Mouse (Mus musculus) myocyte (in vitro differentiated cells): ENCODE data around the gene Rorc. TPM values are rescaled to one million over a fixed set of nuclear protein-coding genes. Genes with fewer than 3 reads are reported as not detected.

Source experiments
- H3K27me3 ChIP-seq: one replicate; pipeline ENCODE4 v1.6.1; 2011; ENCODE audit not compliant: control insufficient read depth, insufficient read depth, insufficient read length
- H3K36me3 ChIP-seq: one replicate; pipeline ENCODE4 v1.6.1; 2011; ENCODE audit not compliant: control insufficient read depth, insufficient read depth
- H3K4me2 ChIP-seq: one replicate; pipeline ENCODE4 v1.6.1; 2011; ENCODE audit warnings: low read depth, control low read depth
- H3K4me3 ChIP-seq: one replicate; pipeline ENCODE4 v1.5.1; 2011; ENCODE audit warnings: mild to moderate bottlenecking, control low read depth, moderate library complexity
- H3K79me2 ChIP-seq: one replicate; pipeline ENCODE4 v1.6.1; 2011; ENCODE audit not compliant: control insufficient read depth, insufficient read depth
- H3ac ChIP-seq: one replicate; pipeline ENCODE4 v1.6.1; 2011; ENCODE audit not compliant: control insufficient read depth, insufficient read length
- CEBPB ChIP-seq: IDR thresholded peaks from 2 replicates; pipeline ENCODE4 v1.6.1; 2011; ENCODE audit warnings: mild to moderate bottlenecking, moderate library complexity; ENCODE audit not compliant: poor library complexity, insufficient read depth, severe bottlenecking
- E2F4 ChIP-seq: IDR thresholded peaks from one replicate; pipeline ENCODE4 v1.6.1; 2011; ENCODE audit warnings: mild to moderate bottlenecking, control low read depth, moderate library complexity; ENCODE audit not compliant: insufficient read depth
- MAX ChIP-seq: IDR thresholded peaks from one replicate; pipeline ENCODE4 v1.6.1; 2011; ENCODE audit warnings: low read depth, mild to moderate bottlenecking, control low read depth
- MYOD1 ChIP-seq, 3 experiments: IDR thresholded peaks; one replicate each; pipeline ENCODE4 v1.6.1; 2011; ENCODE audit warnings: control low read depth in 2 of 3, low read depth in 2 of 3, mild to moderate bottlenecking in 2 of 3, moderate library complexity in 1 of 3; ENCODE audit not compliant: insufficient read length in 2 of 3, control insufficient read depth in 1 of 3
- MYOG ChIP-seq, 3 experiments: IDR thresholded peaks; one replicate each; pipeline ENCODE4 v1.6.1; 2011; ENCODE audit warnings: control low read depth in 2 of 3, low read depth in 2 of 3, mild to moderate bottlenecking in 2 of 3; ENCODE audit not compliant: insufficient read length in 2 of 3, control insufficient read depth in 1 of 3, insufficient read depth in 1 of 3
- POLR2A ChIP-seq: IDR thresholded peaks from one replicate; pipeline ENCODE4 v1.6.1; 2011; ENCODE audit warnings: low read depth, mild to moderate bottlenecking, control low read depth, moderate library complexity; ENCODE audit not compliant: insufficient read length
- POLR2AphosphoS2 ChIP-seq: IDR thresholded peaks from one replicate; pipeline ENCODE4 v1.6.1; 2011; ENCODE audit warnings: low read depth, control low read depth; ENCODE audit not compliant: insufficient read length
- REST ChIP-seq: IDR thresholded peaks from one replicate; pipeline ENCODE4 v1.6.1; 2011; ENCODE audit warnings: mild to moderate bottlenecking, control low read depth, moderate library complexity; ENCODE audit not compliant: insufficient read depth, insufficient read length
- SRF ChIP-seq: IDR thresholded peaks from one replicate; pipeline ENCODE4 v1.6.1; 2011; ENCODE audit warnings: low read depth; ENCODE audit not compliant: control insufficient read depth, insufficient read length
- TCF12 ChIP-seq: IDR thresholded peaks from one replicate; pipeline ENCODE4 v1.6.1; 2011; ENCODE audit warnings: mild to moderate bottlenecking, control low read depth; ENCODE audit not compliant: poor library complexity, insufficient read depth, severe bottlenecking
- TCF3 ChIP-seq: IDR thresholded peaks from one replicate; pipeline ENCODE4 v1.6.1; 2011; ENCODE audit warnings: low read depth, control low read depth; ENCODE audit not compliant: insufficient read length
- USF1 ChIP-seq: IDR thresholded peaks from one replicate; pipeline ENCODE4 v1.6.1; 2011; ENCODE audit warnings: low read depth, mild to moderate bottlenecking, control low read depth, moderate library complexity
- polyA plus RNA-seq: library from polyadenylated mRNA; unstranded; fragments of >200 nt; fragmentation: generic; extraction: Trizol; gene quantifications from one replicate; pipeline ENCODE4 v1.2.1, GENCODE M21; 2012; ENCODE audit warnings: missing spikeins

Gene Rorc
- polyA plus RNA-seq, 1 experiment = 0.26 TPM

DNA sequence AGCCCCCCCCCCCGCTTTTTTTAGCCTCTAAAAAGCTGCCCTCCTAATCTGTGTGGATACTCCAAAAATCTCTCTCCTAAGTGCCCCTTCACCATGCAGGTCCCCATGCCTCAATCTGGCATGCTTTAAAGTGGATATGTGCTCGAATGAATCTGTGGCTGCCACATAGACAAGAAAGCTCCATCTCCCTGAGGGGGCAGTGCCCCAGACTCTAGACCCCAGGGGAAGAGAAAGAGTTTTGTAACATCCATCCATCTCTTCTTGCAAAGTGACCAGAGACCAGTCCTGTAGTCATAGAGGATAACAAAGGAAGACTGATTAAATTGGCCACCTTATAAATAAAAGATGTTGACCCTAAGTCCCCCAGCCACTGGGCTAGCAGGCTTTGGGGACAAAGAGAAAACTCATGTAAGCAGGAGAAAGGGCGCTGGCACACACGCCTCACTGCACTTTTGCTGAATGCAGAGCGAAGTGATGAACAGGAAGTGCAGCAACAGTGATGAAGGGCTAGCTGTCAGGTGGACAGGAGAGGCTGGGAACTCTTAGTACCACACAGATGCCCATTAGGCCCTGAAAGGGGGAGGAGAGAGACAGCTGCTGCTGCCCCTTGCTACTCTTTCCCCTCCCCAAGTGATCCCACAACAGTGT is 27.2 kb downstream of the Rorc start:
- H3K79me2 ChIP-seq = no peaks in the 10 kb centered on the region
- H3K4me2 ChIP-seq = no peak overlapping the region
- no peaks in the 10 kb centered on the region for H3K36me3 ChIP-seq
- TF ChIP-seq E2F4 = no peak
- no peak for TF ChIP-seq POLR2A
- no peak for TF ChIP-seq CEBPB
- no peak for TF ChIP-seq TCF12
- no peak for TF ChIP-seq USF1
- no peak for TF ChIP-seq MAX
- no peak for TF ChIP-seq SRF
- no peak for TF ChIP-seq TCF3
- no peak for TF ChIP-seq POLR2AphosphoS2
- no peak for TF ChIP-seq MYOG (IDR thresholded peaks at IDR 0.05; ENCODE audit: control insufficient read depth in 1 of 3, insufficient read depth in 1 of 3, insufficient read length in 2 of 3, low read depth in 2 of 3)
- TF ChIP-seq REST = no peak
- TF ChIP-seq MYOD1 (IDR thresholded peaks at IDR 0.05; ENCODE audit: control insufficient read depth in 1 of 3, insufficient read length in 2 of 3, low read depth in 2 of 3) = no peak
- peaks cover 51% of the 10 kb centered on the region for H3K27me3 ChIP-seq
- H3K4me3 ChIP-seq = no peak overlapping the region
- no peak overlapping the region for H3ac ChIP-seq

DNA sequence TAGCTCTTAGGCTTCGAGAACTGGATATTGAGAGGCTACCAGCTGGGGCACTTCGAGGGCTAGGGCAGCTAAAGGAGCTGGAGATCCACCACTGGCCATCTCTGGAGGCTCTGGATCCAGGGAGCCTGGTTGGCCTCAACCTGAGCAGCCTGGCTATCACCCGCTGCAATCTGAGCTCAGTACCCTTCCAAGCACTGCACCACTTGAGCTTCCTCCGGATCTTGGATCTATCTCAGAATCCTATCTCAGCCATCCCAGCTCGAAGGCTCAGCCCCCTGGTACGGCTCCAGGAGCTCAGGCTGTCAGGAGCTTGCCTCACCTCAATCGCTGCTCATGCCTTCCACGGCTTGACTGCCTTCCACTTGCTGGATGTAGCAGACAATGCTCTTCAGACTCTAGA is 29.9 kb downstream of the Rorc start:
- Histone ChIP-seq H3K79me2 (no peaks in the 10 kb centered on the region), H3K36me3 (no peaks in the 10 kb centered on the region), H3ac (no peak overlapping the region), H3K27me3 (peaks cover 42% of the 10 kb centered on the region), H3K4me3 (no peak overlapping the region), H3K4me2 (no peak overlapping the region)
- TF ChIP-seq REST (no peak), TCF12 (no peak), MYOG (IDR thresholded peaks at IDR 0.05; ENCODE audit: control insufficient read depth in 1 of 3, insufficient read depth in 1 of 3, insufficient read length in 2 of 3, low read depth in 2 of 3) (no peak), USF1 (no peak), POLR2AphosphoS2 (no peak), CEBPB (no peak), E2F4 (no peak), POLR2A (no peak), TCF3 (no peak), SRF (no peak), MYOD1 (IDR thresholded peaks at IDR 0.05; ENCODE audit: control insufficient read depth in 1 of 3, insufficient read length in 2 of 3, low read depth in 2 of 3) (no peak), MAX (no peak)

DNA sequence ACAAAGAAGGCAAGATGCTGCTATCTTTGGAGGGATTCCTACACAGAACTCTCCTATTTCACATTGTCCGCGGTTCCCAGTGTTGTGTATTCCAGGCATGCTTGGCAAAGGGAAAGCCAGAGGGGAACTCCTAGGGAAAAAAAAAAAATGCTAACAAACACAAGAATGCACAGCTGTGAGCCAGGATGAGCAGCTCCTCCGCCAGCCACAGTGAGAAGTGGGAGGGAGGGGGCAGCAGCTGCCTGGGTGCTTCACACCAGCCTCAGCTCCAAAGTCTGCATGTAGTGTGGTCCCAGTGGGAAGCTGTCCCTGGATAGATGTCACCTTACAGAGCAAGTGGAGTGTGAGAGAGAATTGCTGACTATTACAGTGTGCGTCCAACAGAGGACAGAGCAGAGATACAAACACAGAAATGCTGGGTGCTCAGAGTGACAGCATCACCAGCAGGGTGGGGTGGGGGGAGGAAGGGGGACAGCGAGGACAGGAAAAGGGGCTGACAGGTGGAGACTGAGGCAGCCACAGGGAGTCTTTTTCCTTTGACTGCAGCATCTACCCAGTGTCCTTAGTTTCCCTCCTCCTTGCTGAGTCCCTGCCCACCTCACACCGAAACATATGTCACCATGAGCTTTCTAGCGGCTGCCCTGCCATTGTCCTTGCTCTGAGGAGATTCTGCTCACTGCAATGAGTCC is 31.9 kb downstream of the Rorc start:
- H3ac ChIP-seq = no peak overlapping the region
- peaks cover 30% of the 10 kb centered on the region for H3K27me3 ChIP-seq
- H3K4me2 ChIP-seq = peak overlapping the region; percentile 51
- TF ChIP-seq POLR2AphosphoS2 (no peak), E2F4 (no peak), SRF (no peak), MYOG (IDR thresholded peaks at IDR 0.05; ENCODE audit: control insufficient read depth in 1 of 3, insufficient read depth in 1 of 3, insufficient read length in 2 of 3, low read depth in 2 of 3) (peak; percentile 22 to 97 (median 96)), TCF12 (peak; percentile 65), MYOD1 (IDR thresholded peaks at IDR 0.05; ENCODE audit: control insufficient read depth in 1 of 3, insufficient read length in 2 of 3, low read depth in 2 of 3) (peak; percentile 36 to 97 (median 92)), MAX (no peak), POLR2A (no peak), USF1 (no peak), CEBPB (no peak), REST (no peak), TCF3 (peak; percentile 63)
- no peak overlapping the region for H3K4me3 ChIP-seq
- H3K36me3 ChIP-seq = no peaks in the 10 kb centered on the region
- no peaks in the 10 kb centered on the region for H3K79me2 ChIP-seq

DNA sequence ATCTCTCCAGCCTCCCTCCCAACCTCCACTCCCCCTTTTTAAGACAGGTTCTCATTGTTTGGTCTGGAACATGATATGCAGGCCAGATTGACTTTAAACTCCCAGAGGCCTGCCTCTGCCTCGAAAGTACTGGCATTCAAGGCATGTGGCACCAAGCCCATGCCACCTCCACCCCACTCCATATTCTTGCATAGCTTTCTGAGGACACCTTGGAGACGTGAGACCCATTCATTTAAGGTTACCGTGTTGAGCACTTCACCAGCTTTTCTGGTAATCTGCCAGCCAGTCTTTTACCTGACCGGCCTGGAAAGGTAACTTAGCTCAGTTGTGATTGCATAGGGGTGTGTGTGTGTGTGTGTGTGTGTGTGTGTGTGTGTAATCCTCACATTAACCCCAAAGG is 33.0 kb downstream of the Rorc start:
- no peak overlapping the region for H3ac ChIP-seq
- no peaks in the 10 kb centered on the region for H3K36me3 ChIP-seq
- no peaks in the 10 kb centered on the region for H3K79me2 ChIP-seq
- no peak overlapping the region for H3K4me3 ChIP-seq
- no peak overlapping the region for H3K4me2 ChIP-seq
- TF ChIP-seq MYOD1 (IDR thresholded peaks at IDR 0.05; ENCODE audit: control insufficient read depth in 1 of 3, insufficient read length in 2 of 3, low read depth in 2 of 3) (no peak), MAX (no peak), USF1 (no peak), POLR2A (no peak), E2F4 (no peak), SRF (no peak), TCF12 (no peak), TCF3 (no peak), POLR2AphosphoS2 (no peak), MYOG (IDR thresholded peaks at IDR 0.05; ENCODE audit: control insufficient read depth in 1 of 3, insufficient read depth in 1 of 3, insufficient read length in 2 of 3, low read depth in 2 of 3) (no peak), CEBPB (no peak), REST (no peak)
- H3K27me3 ChIP-seq = peaks cover 20% of the 10 kb centered on the region
